8 mouse cellular contexts compared by ENCODE assay signal in the genomic region with DNA sequence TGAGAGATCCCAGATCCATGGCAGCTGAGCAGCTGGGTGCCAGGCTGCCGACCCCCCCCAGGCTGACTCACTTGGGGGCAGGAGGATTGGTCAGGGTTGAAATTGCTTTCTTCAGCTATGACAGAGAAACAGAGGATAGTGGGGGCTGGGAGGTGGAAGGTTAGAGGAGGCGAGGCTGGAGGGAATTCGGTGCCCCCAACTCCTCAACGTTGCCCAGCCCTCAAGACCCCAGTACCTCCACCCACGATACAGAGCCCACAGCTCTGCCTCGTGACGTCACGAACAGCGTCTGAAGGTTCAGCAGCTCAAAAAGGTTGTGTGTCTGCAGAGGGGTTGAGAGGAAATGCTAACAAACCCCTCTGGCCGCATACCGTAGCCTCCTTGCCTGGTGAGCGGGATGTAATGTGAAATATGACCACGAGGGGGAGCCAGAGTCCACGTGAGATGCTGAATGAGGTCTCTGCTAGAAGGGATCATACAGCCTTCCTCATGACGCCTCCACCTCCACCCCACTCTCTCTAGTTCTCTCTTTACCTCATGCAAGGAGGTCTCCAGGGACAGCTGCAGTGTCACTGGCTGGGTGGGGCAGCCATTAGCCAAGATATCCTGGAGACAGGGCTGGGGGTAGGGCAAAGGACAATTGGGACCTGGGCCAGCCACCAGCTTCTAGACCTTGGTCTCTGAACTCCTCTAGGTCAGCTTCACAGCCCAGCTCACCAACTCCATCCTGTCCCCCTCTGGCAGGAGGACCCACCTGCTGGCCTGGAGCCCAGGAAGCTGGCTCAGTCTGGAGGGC. TPM values are rescaled to one million over a fixed set of nuclear protein-coding genes. Genes with fewer than 3 reads are reported as not detected.
DNase-seq lines count a peak whose midpoint lies in the region; ATAC-seq and TF ChIP-seq lines count a peak whose summit lies in the region.

No protein-coding gene starts in this region.

- H3K4me3 ChIP-seq in gastrocnemius, adult 2 months, result no peak overlapping the region
- H3K4me3 ChIP-seq in hindbrain, postnatal 0 days (ENCODE audit: low read length), result no peak overlapping the region

- no peaks in the 10 kb centered on the region for H3K9me3 ChIP-seq in hindbrain, postnatal 0 days (ENCODE audit: low read length)

- CTCF ChIA-PET in Patski (lab: Charles Lee), result interaction anchor here (0.8 to 5.7 kb wide), 14 partner anchors 9 to 187 kb away, joined by 3 to 134 read pairs (median 3); a partner anchor contains a TSS

- peak overlapping the region; percentile 40; the same call in 1 of the 2 replicates for H3K4me2 ChIP-seq in hindbrain, postnatal 0 days (ENCODE audit: low read depth, low read length)

- no peak overlapping the region for H3K27ac ChIP-seq in gastrocnemius, adult 2 months
- no peak overlapping the region for H3K27ac ChIP-seq in hindbrain, postnatal 0 days

- 10% methylated on average over 15 of the region's 15 CpGs for WGBS in hindbrain, postnatal 0 days

- peak overlapping the region; percentile 40; the same call in 1 of the 2 replicates for H3K9ac ChIP-seq in hindbrain, postnatal 0 days (replicated peaks; ENCODE audit: low read length)

- in situ Hi-C loops in Patski (cut with MboI; ENCODE audit: low pct_unique_long_range_greater_than_20kb), result loop anchor here (5.0 to 10.0 kb wide), 3 partner anchors 33 to 163 kb away; a partner anchor contains a TSS

- POLR2A ChIA-PET in Patski (lab: Charles Lee), result interaction anchor here (1.0 to 2.9 kb wide), 3 partner anchors 21 to 61 kb away, joined by 3 to 16 read pairs (median 3); no protein-coding TSS in a partner anchor

- intact Hi-C loops in gastrocnemius, adult 2 months (cut with DNase I), result loop anchor here (1.0 kb wide), 1 partner anchor 171 kb away; no protein-coding TSS in a partner anchor

- no peaks in the 10 kb centered on the region for H3K27me3 ChIP-seq in Patski
- H3K27me3 ChIP-seq in hindbrain, postnatal 0 days (ENCODE audit: insufficient read depth, low read length), result no peaks in the 10 kb centered on the region

- no peak for DNase-seq in Patski (ENCODE audit: low read depth, low spot score)
- peak; percentile 86 to 94 for DNase-seq in cerebellum, postnatal 36 days
- peak; percentile 88 for DNase-seq in gastrocnemius, adult 2 months
- peak; percentile 90 for DNase-seq in hindbrain, postnatal 0 days (ENCODE audit: low spot score)
- peak; percentile 91 to 94 for DNase-seq in left cerebral cortex, adult 18-20 months (ENCODE audit: low spot score in 2 of 2)
- DNase-seq in right cerebral cortex, adult 2 months (ENCODE audit: low spot score in 2 of 2), result peak; percentile 95 to 97
- DNase-seq in urinary bladder, postnatal 10 days (ENCODE audit: low spot score), result peak; percentile 74

- ATAC-seq in Patski, result peak; percentile 6
- peak; percentile 86 for ATAC-seq in hindbrain, postnatal 0 days
- peak; percentile 93 for ATAC-seq in megakaryocyte, adult 5-6 weeks (ENCODE audit: poor library complexity, severe bottlenecking)

- TF ChIP-seq CTCF in Patski (IDR thresholded peaks at IDR 0.05), result no peak
- peak; percentile 97 for TF ChIP-seq CTCF in gastrocnemius, adult 2 months (IDR thresholded peaks at IDR 0.05)
- TF ChIP-seq CTCF in hindbrain, postnatal 0 days (IDR thresholded peaks at IDR 0.05; ENCODE audit: low read depth), result peak; percentile 99

- no peaks in the 10 kb centered on the region for H3K4me1 ChIP-seq in hindbrain, postnatal 0 days (ENCODE audit: insufficient read depth, low read length)

- H3K36me3 ChIP-seq in hindbrain, postnatal 0 days (ENCODE audit: insufficient read depth, low read length), result no peaks in the 10 kb centered on the region

RNA-seq across cellular contexts. Expression of a gene that starts 6.2 kb away (rescaled TPM):
- 0.12 TPM for polyA plus RNA-seq in Patski (2021)
- not detected for total RNA-seq in gastrocnemius, adult 2 months (2021)
- total RNA-seq in hindbrain, postnatal 0 days (2014; rRNA removed), result 1.1 and 1.2 TPM in 2 replicates
- 0.95 and 0.98 TPM in 2 replicates for polyA plus RNA-seq in hindbrain, postnatal 0 days (2015; fragmentation: Nextera tagmentation; extraction: Ambion mirVana)
- total RNA-seq in left cerebral cortex, adult 18-20 months (2021), result not detected
- not detected in 2 replicates for total RNA-seq in megakaryocyte, adult 5-6 weeks (2015)
- not detected in 2 replicates for total RNA-seq in megakaryocyte, adult 5-6 weeks (2017)

RNA-seq across cellular contexts. Expression of a gene that starts 11.1 kb away (rescaled TPM):
- 1.2 TPM for polyA plus RNA-seq in Patski (2021)
- total RNA-seq in gastrocnemius, adult 2 months (2021), result under 1 TPM in 1 of 2 experiments, not detected in 1; 0.25 TPM
- 5.0 TPM in 1 of 2 replicates, not detected in the other for total RNA-seq in hindbrain, postnatal 0 days (2014; rRNA removed)
- polyA plus RNA-seq in hindbrain, postnatal 0 days (2015; fragmentation: Nextera tagmentation; extraction: Ambion mirVana), result 0.19 and 0.38 TPM in 2 replicates
- not detected for total RNA-seq in left cerebral cortex, adult 18-20 months (2021)
- total RNA-seq in megakaryocyte, adult 5-6 weeks (2015), result not detected in 2 replicates
- total RNA-seq in megakaryocyte, adult 5-6 weeks (2017), result not detected in 2 replicates

RNA-seq across cellular contexts. Expression of a gene that starts 15.9 kb away (rescaled TPM):
- 0.24 TPM for polyA plus RNA-seq in Patski (2021)
- total RNA-seq in gastrocnemius, adult 2 months (2021), result 100 to 1,000 TPM; 223 to 468 TPM
- 0.32 TPM in 1 of 2 replicates, not detected in the other for total RNA-seq in hindbrain, postnatal 0 days (2014; rRNA removed)
- polyA plus RNA-seq in hindbrain, postnatal 0 days (2015; fragmentation: Nextera tagmentation; extraction: Ambion mirVana), result 0.06 and 0.08 TPM in 2 replicates
- under 1 TPM; 0.16 to 0.46 TPM for total RNA-seq in left cerebral cortex, adult 18-20 months (2021)
- total RNA-seq in megakaryocyte, adult 5-6 weeks (2015), result not detected in 2 replicates
- total RNA-seq in megakaryocyte, adult 5-6 weeks (2017), result not detected in 2 replicates

RNA-seq across cellular contexts. Expression of a gene that starts 31.2 kb away (rescaled TPM):
- polyA plus RNA-seq in Patski (2021), result 0.06 TPM
- 1 to 10 TPM in 1 of 2 experiments, under 1 TPM in 1; 0.92 to 1.6 TPM for total RNA-seq in gastrocnemius, adult 2 months (2021)
- 5.8 and 9.9 TPM in 2 replicates for total RNA-seq in hindbrain, postnatal 0 days (2014; rRNA removed)
- polyA plus RNA-seq in hindbrain, postnatal 0 days (2015; fragmentation: Nextera tagmentation; extraction: Ambion mirVana), result 0.33 and 0.54 TPM in 2 replicates
- total RNA-seq in left cerebral cortex, adult 18-20 months (2021), result 1 to 10 TPM; 2.3 to 4.9 TPM
- total RNA-seq in megakaryocyte, adult 5-6 weeks (2015), result not detected in 2 replicates
- not detected in 2 replicates for total RNA-seq in megakaryocyte, adult 5-6 weeks (2017)

RNA-seq across cellular contexts. Expression of a gene that starts 36.7 kb away (rescaled TPM):
- 0.60 TPM for polyA plus RNA-seq in Patski (2021)
- under 1 TPM in 1 of 2 experiments, not detected in 1; 0.20 TPM for total RNA-seq in gastrocnemius, adult 2 months (2021)
- 95.3 and 103 TPM in 2 replicates for total RNA-seq in hindbrain, postnatal 0 days (2014; rRNA removed)
- 41.7 and 46.3 TPM in 2 replicates for polyA plus RNA-seq in hindbrain, postnatal 0 days (2015; fragmentation: Nextera tagmentation; extraction: Ambion mirVana)
- 1 to 10 TPM; 4.2 to 4.3 TPM for total RNA-seq in left cerebral cortex, adult 18-20 months (2021)
- not detected in 2 replicates for total RNA-seq in megakaryocyte, adult 5-6 weeks (2015)
- total RNA-seq in megakaryocyte, adult 5-6 weeks (2017), result not detected in 2 replicates

Comparison
In these comparisons a context has a peak if more than half of its experiments do, and no peak if none do; other contexts are left out.
1. ATAC-seq: peak in every context shown above with its lines; median percentile 93 in megakaryocyte, adult 5-6 weeks; 86 in hindbrain, postnatal 0 days; 6 in Patski.
2. RNA of a gene that starts 15.9 kb away (total RNA-seq): 223 to 468 TPM in gastrocnemius, adult 2 months; 0.16 to 0.46 TPM in left cerebral cortex, adult 18-20 months, 0.32 TPM in hindbrain, postnatal 0 days and not detected in megakaryocyte, adult 5-6 weeks; every median in the first group is over 100 times any median in the second.